Mouse (Mus musculus) thymus, postnatal 0 days (tissue): ENCODE data around the gene Cldn17. TPM values are rescaled to one million over a fixed set of nuclear protein-coding genes. Genes with fewer than 3 reads are reported as not detected.
A peak's percentile ranks its signal among the peaks of the same experiment; 100 is the strongest.

Experiments
- DNase-seq: peaks from one replicate; pipeline ENCODE4 v3.0.0-alpha.2; 2015; ENCODE audit warnings: low spot score
- polyA plus RNA-seq: library from polyadenylated mRNA; unstranded; fragments of >200 nt; fragmentation: Nextera tagmentation; extraction: Ambion mirVana; gene quantifications from 2 replicates; pipeline ENCODE4 v1.2.1, GENCODE M21; 2015

Gene Cldn17
- not detected in 2 replicates for polyA plus RNA-seq

DNA sequence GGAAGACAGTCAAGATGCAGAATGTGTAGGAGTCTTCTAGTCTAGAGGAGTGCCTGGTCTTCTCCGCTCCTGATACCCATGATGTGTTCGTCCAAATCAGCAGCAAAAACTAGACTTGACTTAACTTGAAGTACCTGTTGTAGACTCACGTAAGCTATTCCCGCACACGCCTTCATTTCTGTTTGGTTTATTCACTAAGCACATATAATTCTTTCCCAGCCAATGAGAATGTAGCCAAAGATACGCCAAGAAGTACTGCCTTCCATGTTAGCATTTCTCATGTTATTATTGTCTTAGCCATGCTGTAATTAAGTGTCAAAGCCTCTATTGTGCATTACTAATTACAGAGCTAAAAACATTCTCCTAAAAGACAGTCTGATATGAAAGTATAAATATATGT is at the start of gene Cldn17:
Gene Cldn17, minus strand, starts transcription at position 101 of the 400 bp plus-strand sequence.
- no peak for DNase-seq

DNA sequence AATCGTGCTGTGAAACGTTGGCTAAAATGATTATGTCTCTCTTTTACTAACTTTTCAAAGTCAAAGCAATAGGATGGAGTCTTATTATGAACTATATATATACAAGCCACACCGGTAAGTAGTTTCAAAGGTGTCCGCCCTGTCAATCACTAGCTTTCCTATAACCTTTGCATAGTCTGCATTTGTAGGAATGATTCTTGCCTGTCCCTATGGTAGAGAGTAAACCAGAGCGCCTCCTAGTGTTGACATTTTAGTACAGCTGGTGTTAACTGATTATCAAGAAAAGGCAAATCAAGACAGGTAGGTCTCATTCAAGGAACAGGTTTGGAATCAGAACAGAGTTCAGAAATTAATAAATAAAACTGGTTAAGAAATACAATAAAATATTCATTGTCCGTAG is 35.7 kb upstream of the Cldn17 start:
- peak; percentile 15 for DNase-seq

DNA sequence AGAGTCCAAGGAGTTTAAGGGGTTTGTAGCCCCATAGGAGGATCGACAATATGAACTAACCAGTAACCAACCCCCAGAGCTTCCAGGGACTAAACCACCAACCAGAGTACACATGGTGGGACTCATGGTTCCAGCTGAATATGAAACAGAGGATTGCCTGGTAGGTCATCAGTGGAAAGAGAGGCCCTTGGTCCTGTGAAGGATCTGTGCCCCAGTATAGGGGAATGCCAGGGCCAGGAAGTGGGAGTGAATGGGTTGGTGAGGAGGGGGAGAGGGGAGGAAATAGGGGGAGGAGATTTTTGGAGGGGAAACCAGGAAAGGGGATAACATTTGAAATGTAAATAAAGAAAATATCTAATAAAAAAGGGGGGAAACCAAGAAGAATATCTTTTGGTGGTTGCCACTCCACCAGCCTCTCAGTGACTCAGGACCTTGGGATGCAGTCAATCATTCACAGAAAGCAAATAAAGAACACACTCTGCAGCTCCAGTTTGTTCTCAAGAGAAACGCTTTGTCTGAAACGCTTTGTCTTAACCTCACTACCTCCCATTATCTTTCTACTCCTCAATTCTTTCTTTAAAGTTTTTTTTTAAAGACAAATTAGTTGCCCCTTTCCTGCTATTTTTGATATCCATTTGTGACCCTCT is 33.2 kb upstream of the Cldn17 start:
- no peak for DNase-seq

GRCm38 (mm10) chr16:88511348-88511747 is 4.6 kb upstream of the Cldn17 start:
- DNase-seq, result no peak

GRCm38 (mm10) chr16:88508150-88508549 is 1.4 kb upstream of the Cldn17 start:
- no peak for DNase-seq

- no peak for DNase-seq
These were observed 440 bp downstream of the Cldn17 start for GRCm38 (mm10) chr16:88506338-88506737.

GRCm38 (mm10) chr16:88488096-88488495 is 18.7 kb downstream of the Cldn17 start:
- no peak for DNase-seq

GRCm38 (mm10) chr16:88480011-88480774 is 26.6 kb downstream of the Cldn17 start:
- DNase-seq, result no peak

DNA sequence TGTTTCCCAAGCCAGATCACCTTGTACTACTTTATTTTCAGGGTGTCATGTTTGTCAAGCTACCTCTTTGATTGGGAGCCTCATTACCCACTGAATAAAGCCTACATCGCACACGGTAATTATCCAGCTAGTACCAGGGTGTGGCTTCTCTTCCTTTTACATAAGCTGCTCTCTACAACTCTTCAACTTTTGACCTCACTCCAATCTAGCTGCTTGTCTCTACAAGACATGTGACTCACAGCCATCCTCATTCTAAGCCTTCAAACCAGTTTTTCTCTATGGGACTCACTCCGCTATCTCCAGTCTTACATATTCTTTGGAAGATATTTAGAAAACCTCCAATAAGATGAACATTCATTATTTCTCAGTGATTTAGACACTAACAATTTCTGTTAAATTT is 43.5 kb downstream of the Cldn17 start:
- no peak for DNase-seq

Other genes with a start within 250 kb of the Cldn17 start
- 0.05 and 0.16 TPM in 2 replicates for gene Grik1, start 216.7 kb downstream of the Cldn17 start, polyA plus RNA-seq
- 2.7 and 3.3 TPM in 2 replicates for gene Cldn8, start 56.2 kb upstream of the Cldn17 start, polyA plus RNA-seq
- not detected in 2 replicates for gene Krtap24-1, start 105.3 kb upstream of the Cldn17 start, polyA plus RNA-seq
- not detected in 2 replicates for gene 2310079G19Rik, start 120.7 kb upstream of the Cldn17 start, polyA plus RNA-seq
- not detected in 2 replicates for gene Krtap26-1, start 140.8 kb upstream of the Cldn17 start, polyA plus RNA-seq
- gene Krtap27-1, start 164.7 kb upstream of the Cldn17 start, polyA plus RNA-seq, result not detected in 2 replicates
- gene 2310061N02Rik, start 201.0 kb upstream of the Cldn17 start, polyA plus RNA-seq, result not detected in 2 replicates
- not detected in 2 replicates for gene Krtap13-1, start 221.9 kb upstream of the Cldn17 start, polyA plus RNA-seq
- gene Krtap13, start 244.7 kb upstream of the Cldn17 start, polyA plus RNA-seq, result not detected in 2 replicates